Mouse (Mus musculus) brown adipose tissue, adult 24 weeks (tissue): ENCODE data around the gene Six1. TPM values are rescaled to one million over a fixed set of nuclear protein-coding genes. Genes with fewer than 3 reads are reported as not detected.
"Not testable (repeated sequence)": the region's sequence is repeated elsewhere in the genome, so short reads cannot be mapped to it uniquely, and the experiment has no call there.

Experiments
- H3K27ac ChIP-seq: fragments of 200-500 bp; replicated peaks from 2 replicates; pipeline ENCODE4 v1.5.1; 2012; ENCODE audit warnings: low read depth, mild to moderate bottlenecking, low read length
- H3K4me1 ChIP-seq: fragments of 200-500 bp; 2 replicates; pipeline ENCODE4 v1.6.1; 2012; ENCODE audit warnings: low read length, mixed read lengths; ENCODE audit not compliant: control insufficient read depth, insufficient read depth, insufficient read length
- H3K4me3 ChIP-seq: fragments of 200-500 bp; 2 replicates; pipeline ENCODE4 v1.5.1; 2012; ENCODE audit warnings: low read depth, mild to moderate bottlenecking, low read length, moderate library complexity; ENCODE audit not compliant: insufficient read depth
- polyA plus RNA-seq: library from polyadenylated mRNA; stranded (reverse); fragments of >200 nt; gene quantifications from 2 replicates; pipeline ENCODE4 v1.2.4, GENCODE M21; 2012; ENCODE audit not compliant: missing spikeins, insufficient read depth, insufficient read length

Gene Six1
- polyA plus RNA-seq, 1 experiment, result 14.0 TPM

DNA sequence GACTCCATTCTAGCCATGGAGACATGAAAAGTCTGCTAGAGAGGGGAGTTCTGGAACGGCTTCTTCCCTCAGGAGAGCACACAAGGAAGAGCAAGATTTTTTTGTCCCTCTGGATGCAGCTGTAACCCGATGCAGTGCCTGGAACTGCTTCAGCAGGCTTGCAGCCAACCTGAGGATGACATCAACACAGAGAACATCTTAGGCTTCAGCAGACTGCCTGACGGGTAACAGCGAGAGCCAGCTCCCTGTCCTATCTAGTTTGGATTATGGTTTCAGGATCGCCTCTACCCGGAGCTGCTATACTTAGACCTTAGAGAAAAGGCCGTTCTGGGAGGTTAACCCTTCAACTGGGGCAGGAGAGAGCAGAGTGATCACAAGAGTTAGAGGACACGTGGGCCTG lies 28.2 kb downstream of the Six1 start:
- H3K4me3 ChIP-seq, result no peak overlapping the region; the same call in 1 of the 2 replicates
- peak overlapping the region; percentile 23; the same call in 1 of the 2 replicates for H3K27ac ChIP-seq
- H3K4me1 ChIP-seq, result no peaks in the 10 kb centered on the region

GRCm38 (mm10) chr12:73020941-73021340 lies 32.7 kb downstream of the Six1 start:
- H3K4me3 ChIP-seq, result no peak overlapping the region
- H3K27ac ChIP-seq, result no peak overlapping the region
- H3K4me1 ChIP-seq, result no peaks in the 10 kb centered on the region

- Histone ChIP-seq H3K4me1 (no peaks in the 10 kb centered on the region), H3K4me3 (no peak overlapping the region), H3K27ac (no peak overlapping the region)
These were observed 33.3 kb downstream of the Six1 start for GRCm38 (mm10) chr12:73020422-73020821.

GRCm38 (mm10) chr12:73018838-73019237 lies 34.8 kb downstream of the Six1 start:
- no peak overlapping the region for H3K4me3 ChIP-seq
- no peaks in the 10 kb centered on the region for H3K4me1 ChIP-seq
- no peak overlapping the region; the same call in 1 of the 2 replicates for H3K27ac ChIP-seq

DNA sequence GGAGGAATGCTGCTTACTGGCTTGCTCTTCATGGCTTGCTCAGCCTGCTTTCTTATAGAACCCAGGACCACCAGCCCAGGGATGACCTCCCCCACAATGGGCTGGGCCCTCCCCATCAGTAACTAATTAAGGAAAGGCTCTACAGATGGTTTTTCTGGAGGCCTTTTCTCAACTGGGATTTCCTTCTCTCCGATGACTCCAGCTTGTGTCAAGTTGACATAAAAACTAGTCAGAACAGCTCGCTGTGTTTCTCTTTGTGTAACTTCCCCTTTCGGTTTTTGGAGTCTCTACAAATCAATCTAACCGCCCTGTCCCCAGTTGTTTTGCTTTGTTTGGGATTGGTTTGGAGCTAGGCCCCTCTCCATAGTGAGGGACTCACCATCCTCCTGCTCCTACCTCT lies 37.5 kb downstream of the Six1 start:
- no peak overlapping the region for H3K27ac ChIP-seq
- peaks cover 4% of the 10 kb centered on the region; the same call in 1 of the 2 replicates for H3K4me1 ChIP-seq
- H3K4me3 ChIP-seq, result no peak overlapping the region

DNA sequence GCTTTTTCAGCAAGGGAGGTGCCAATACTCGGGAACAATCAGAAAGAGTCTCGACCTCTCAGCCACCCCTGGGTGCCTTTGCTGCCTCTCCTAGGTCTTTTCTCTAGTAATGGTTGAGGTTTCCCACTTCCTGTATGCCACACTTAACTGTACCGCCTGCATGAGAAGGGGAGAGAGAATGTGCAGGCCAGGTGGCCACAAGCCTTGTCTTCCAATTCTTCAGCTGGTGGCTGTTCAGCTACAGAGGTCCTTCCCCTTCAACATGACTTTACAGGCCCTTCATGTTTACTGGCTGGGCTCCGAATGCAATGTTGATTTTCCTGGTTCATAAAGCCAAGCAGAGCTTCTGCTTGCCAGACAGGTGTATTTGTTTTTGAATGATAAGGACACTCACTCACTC lies 39.4 kb downstream of the Six1 start:
- H3K4me1 ChIP-seq, result peaks cover 4% of the 10 kb centered on the region; the same call in 1 of the 2 replicates
- H3K27ac ChIP-seq, result no peak overlapping the region
- H3K4me3 ChIP-seq, result no peak overlapping the region

DNA sequence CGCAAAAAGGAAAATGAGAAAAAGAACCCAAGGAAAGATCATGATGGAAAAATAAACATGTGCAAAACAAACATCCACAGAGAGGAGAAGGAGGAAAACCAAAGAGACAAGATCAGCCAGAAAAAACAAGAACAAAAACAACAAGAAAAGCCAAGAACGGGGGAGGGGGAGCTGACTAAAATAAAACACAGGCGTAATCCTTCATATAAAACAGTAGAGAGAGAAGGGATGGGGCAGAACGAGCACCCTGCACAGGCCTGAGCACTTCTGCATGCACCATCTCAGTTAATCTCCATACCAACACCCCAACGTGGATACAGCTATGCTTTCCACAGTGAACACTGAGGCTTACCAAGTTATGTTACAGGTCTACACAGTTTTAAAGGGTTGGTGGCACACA lies 40.9 kb downstream of the Six1 start:
- Histone ChIP-seq H3K27ac (no peak overlapping the region), H3K4me3 (no peak overlapping the region), H3K4me1 (peaks cover 4% of the 10 kb centered on the region; the same call in 1 of the 2 replicates)

- no peak overlapping the region for H3K4me3 ChIP-seq
- peak overlapping the region; percentile 7; the same call in 1 of the 2 replicates for H3K27ac ChIP-seq
These were observed 41.4 kb downstream of the Six1 start for GRCm38 (mm10) chr12:73012136-73012785.

DNA sequence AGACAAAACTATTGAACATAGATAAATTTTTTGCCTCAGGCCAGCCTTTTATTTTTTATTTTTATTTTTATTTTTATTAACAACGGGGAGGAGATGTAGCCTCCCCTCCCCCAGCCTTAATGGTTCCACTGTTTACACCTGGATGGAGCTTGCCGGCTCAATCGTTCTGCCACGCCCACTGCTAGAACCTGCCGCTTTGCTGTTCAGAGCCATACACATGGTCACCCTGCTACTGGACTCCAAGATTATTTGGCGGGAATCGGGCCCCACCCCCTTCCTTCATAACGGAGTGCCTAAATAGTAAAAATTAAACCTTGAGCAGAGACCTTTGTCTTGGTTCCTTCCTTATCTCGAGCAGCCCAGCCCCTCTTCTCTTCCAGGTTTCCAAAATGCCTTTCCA lies 50.8 kb downstream of the Six1 start:
- not testable (repeated sequence) for H3K4me3 ChIP-seq, H3K4me1 ChIP-seq, H3K27ac ChIP-seq

More at GRCm38 (mm10) chr12:73012136-73012785, 41.4 kb downstream of the Six1 start:
- peaks cover 4% of the 10 kb centered on the region; the same call in 1 of the 2 replicates for H3K4me1 ChIP-seq

GRCm38 (mm10) chr12:73002281-73002680 lies 51.4 kb downstream of the Six1 start:
- H3K4me1 ChIP-seq, H3K27ac ChIP-seq, H3K4me3 ChIP-seq: not testable (repeated sequence)

DNA sequence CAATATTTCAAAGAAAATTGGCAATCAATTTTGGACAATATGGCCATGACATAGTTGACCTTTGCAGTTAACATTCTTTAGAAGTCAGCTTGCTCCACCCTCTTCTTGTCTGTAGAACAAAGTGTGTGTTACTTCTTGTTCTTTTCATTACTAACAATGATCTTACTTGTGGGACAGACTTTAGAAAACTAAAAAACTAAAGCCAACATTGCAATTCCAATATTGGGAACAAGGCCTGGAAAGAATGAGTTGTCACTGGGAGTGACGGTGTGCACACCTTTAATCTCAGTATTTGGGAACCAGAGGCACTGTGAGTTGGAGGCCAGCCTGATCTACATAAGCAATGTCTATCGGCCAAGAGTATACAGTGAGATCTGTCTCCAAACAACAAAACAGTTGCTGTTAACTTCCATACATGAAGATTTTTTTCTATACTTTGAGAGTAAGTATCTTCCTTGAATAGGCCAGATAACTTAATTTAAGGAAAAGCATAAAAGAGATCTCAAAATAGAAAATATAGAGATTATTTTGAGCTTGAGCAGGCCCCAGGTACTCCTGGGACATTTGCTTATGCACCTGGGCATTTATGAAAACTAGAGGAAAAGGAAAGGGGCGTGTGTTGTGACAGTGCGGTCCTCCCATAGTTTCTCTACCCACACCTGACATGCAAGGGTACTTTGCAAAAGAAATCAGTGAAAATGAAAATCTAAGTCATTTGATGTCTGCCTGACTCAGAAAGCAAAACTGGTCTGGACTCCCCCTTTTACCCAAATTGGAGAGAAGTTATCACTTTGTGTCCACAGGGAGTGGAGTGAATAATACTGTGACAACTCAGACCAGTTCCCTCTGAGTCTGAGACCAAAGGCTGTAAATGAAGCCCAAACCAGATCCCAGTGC lies 55.3 kb downstream of the Six1 start:
- H3K4me3 ChIP-seq, result no peak overlapping the region

GRCm38 (mm10) chr12:72996646-72997045 lies 57.0 kb downstream of the Six1 start:
- Histone ChIP-seq H3K27ac (no peak overlapping the region), H3K4me3 (no peak overlapping the region), H3K4me1 (no peaks in the 10 kb centered on the region)

More for the DNA sequence above, 55.3 kb downstream of the Six1 start:
- Histone ChIP-seq H3K4me1 (no peaks in the 10 kb centered on the region), H3K27ac (peak overlapping the region; percentile 43)

Other genes with a start within 250 kb of the Six1 start
- not detected in 2 replicates for gene Six6, start 114.0 kb downstream of the Six1 start, polyA plus RNA-seq
- gene 4930447C04Rik, start 113.1 kb downstream of the Six1 start, polyA plus RNA-seq, result 1.4 TPM in 1 of 2 replicates, not detected in the other
- 0.79 and 0.92 TPM in 2 replicates for gene Six4, start 59.6 kb upstream of the Six1 start, polyA plus RNA-seq
- gene Mnat1, start 69.8 kb upstream of the Six1 start, polyA plus RNA-seq, result 20.6 and 25.7 TPM in 2 replicates
- gene Trmt5, start 232.8 kb upstream of the Six1 start, polyA plus RNA-seq, result 17.9 and 18.3 TPM in 2 replicates
- 4.0 and 7.7 TPM in 2 replicates for gene Slc38a6, start 232.9 kb upstream of the Six1 start, polyA plus RNA-seq